Mouse (Mus musculus) heart, postnatal 14 days (tissue): ENCODE measurements around the gene Aldh16a1. TPM values are rescaled to one million over a fixed set of nuclear protein-coding genes. Genes with fewer than 3 reads are reported as not detected.
"Not testable (repeated sequence)": the region's sequence is repeated elsewhere in the genome, so short reads cannot be mapped to it uniquely, and the experiment has no call there.

Experiments used
- DNase-seq, 2 experiments: peaks; one replicate each; pipeline ENCODE4 v3.0.0; 2021 to 2022
- intact Hi-C: fragments of 180-260 bp; cut with DNase I; formaldehyde crosslinking; loops from one replicate; pipeline ENCODE4 v1.15.1; 2025
- total RNA-seq, 2 experiments: library from RNA; stranded (reverse); gene quantifications; 2 replicates each; pipeline ENCODE4 v1.2.3; 2021

Aldh16a1 gene
- total RNA-seq, 2 experiments from 2014 or later, result 20.3 to 27.3 TPM

GRCm38 (mm10) chr7:45160866-45161265, 6.5 kb upstream of the Aldh16a1 start:
- intact Hi-C loops, result loop anchor here (5.0 kb wide), 1 partner anchor 136 kb away; no protein-coding TSS in a partner anchor
- DNase-seq, result no peak

DNA sequence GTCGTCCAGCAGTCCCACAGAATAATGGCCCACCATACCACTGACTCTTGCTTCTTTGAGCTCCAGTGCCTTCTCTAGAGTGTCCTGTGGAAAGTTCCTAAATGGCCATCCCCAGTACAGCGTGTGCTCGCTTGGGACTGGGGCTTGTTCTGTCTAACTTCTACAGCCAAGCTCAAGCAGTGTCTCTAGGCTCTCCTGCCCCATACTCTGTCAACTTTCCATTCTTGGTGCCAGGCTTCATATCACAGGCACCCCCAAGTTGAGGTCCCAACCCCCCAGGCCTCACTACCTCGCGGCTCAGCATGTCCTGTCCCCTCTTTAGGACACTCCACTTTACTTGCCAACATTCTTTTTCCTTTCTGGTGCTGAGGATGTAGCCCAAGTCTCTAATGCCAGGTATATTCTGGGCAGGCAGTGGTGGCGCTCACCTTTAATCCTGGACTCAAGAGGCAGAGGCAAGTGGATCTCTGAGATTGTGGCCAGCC, 6.0 kb upstream of the Aldh16a1 start:
- intact Hi-C loops, result loop anchor here (5.0 kb wide), 1 partner anchor 137 kb away; no protein-coding TSS in a partner anchor
- no peak for DNase-seq

GRCm38 (mm10) chr7:45158991-45159390, 4.6 kb upstream of the Aldh16a1 start:
- intact Hi-C loops, result no loop called here
- no peak for DNase-seq

DNA sequence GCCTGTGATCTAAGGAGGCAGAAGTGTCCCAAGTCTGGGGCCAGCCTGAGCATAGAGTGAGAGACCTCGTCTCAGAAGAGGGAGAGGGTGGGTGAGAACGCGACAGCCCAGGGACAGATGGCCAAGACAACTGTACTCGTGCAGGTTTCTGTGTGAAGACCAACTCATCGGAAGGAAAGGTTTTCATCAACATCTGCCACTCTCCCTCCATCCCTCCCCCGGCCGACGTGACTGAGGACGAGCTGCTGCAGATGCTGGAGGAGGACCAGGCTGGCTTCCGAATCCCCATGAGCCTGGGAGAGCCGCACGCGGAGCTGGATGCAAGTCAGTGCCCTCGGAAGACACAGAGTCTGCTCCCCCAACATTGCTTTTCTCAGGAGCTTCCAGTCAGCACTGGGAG, 3.1 kb upstream of the Aldh16a1 start:
- intact Hi-C loops, result no loop called here
- DNase-seq, result no peak

GRCm38 (mm10) chr7:45156206-45156605, 1.8 kb upstream of the Aldh16a1 start:
- intact Hi-C loops, result no loop called here
- no peak for DNase-seq

- intact Hi-C loops, result no loop called here
Measured at GRCm38 (mm10) chr7:45155590-45155989, 1.2 kb upstream of the Aldh16a1 start.

DNA sequence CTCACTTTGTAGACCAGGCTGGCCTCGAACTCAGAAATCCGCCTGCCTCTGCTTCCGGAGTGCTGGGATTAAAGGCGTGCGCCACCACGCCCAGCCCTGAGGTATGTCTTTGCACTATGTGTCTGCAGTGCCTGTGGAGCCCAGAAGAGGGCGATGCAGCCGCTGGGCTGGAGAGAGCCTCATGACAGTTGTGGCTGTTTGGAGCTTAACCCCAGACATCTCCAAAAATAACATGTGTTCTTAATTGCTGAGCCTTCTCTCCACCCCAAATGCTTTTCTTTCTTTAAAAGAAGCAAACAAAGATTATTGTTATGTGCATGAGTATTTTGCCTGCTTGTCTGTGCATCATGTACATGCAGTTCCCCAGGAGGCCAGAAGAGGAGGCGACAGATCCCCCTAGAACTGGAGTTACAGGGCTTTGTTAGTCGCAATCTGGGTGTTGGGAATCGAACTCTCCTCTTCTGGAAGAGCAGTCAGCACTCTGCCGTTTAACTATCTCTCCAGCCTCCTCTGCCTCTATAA, 670 bp upstream of the Aldh16a1 start:
- intact Hi-C loops, result no loop called here
- peak; percentile 55 to 80 for DNase-seq

More at GRCm38 (mm10) chr7:45155590-45155989, 1.2 kb upstream of the Aldh16a1 start:
- DNase-seq, result no peak

DNA sequence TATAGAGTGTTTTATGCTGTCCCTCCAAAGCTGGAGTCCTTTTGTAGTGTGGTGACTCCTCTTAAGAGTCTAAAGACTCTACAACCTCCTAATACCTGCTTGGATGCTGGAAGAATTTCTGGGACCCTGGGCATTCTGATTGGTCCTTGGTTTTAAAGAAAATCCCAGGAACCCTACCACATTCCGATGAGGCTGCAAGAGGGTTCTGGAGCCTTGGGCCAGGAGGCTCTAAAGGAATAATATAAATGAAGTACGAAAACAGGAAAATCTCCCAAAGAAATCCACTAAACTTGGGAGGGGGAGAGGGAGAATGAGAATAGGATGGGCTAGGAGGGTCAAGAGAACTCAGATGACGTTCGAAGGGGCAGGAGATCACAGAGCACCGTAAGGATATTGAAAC, 798 bp downstream of the Aldh16a1 start:
- DNase-seq, result no peak
- intact Hi-C loops, result no loop called here

GRCm38 (mm10) chr7:45153052-45153451, 1.3 kb downstream of the Aldh16a1 start:
- intact Hi-C loops, DNase-seq: not testable (repeated sequence)

GRCm38 (mm10) chr7:45151303-45151702, 3.1 kb downstream of the Aldh16a1 start:
- DNase-seq, result peak; percentile 46 to 51

DNA sequence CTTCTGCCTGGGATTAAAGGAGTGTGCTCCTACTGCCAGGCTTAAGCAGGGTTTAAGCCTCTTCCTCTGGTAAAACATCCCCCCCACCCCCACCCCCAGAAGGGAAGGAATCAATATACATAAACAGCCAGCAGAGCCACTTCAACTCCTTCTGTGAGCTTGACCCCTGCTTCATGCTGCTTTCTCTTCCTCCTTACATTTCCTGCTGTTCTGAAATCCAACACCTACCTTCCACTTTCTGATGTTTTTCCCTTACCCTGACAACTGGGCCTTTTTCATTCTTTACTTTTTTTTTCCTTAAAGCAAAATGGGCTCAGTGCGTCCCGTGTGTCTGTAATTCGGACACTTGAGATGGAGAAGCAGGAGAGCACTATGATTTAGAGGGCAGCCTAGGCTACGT, 4.1 kb downstream of the Aldh16a1 start:
- intact Hi-C loops, result no loop called here
- DNase-seq, result no peak

More at GRCm38 (mm10) chr7:45151303-45151702, 3.1 kb downstream of the Aldh16a1 start:
- intact Hi-C loops, result no loop called here

- peak; percentile 57 to 66 for DNase-seq
- intact Hi-C loops, result no loop called here
Measured at GRCm38 (mm10) chr7:45149545-45149944, 4.8 kb downstream of the Aldh16a1 start.

DNA sequence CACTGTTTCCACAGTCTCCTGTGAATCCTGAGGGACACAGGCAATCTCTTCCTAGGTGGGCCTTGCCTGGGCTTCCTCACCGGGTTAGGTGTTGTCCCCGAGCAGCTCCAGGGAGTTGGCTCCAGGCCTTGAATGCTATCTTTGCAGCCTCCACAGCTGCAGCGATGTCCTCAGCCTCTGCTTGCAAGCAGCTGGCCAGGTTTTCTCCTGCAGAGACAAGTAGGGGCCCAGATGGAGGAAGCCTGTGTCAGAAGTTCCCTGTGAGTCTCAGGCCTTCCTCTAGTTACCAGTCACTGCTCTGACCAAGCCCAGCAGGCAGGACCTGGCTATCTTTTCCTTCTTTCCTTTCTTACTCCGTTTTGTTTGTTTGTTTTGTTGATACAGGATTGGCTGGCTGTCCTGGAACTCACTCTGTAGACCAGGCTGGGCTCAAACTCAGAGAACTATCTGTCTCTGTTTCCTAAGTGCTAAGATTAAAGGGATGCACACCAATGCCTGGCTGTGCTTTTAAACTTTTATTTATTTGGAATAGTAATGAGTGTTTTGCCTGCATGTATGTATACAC, 5.8 kb downstream of the Aldh16a1 start:
- DNase-seq, result peak; percentile 46 to 51
- intact Hi-C loops, result no loop called here

DNA sequence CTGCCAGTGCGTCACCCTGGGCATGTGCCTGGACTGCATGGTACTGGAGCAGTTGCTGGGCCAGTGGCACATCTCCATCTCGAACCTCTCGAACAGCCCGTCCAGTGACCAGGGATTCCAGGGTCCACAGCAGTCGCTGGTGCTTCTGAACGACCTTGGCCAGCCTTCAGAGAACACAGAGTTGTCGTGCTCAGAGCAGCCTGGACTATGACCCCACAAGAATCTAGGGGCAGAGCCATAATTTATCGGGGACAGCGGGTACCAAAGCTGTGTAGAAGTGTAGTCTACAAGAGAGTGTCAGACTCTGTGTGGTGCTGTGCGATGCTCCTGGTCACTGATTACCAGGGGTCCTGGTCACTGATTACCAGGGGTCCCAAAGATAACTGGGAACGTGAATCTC, 6.5 kb downstream of the Aldh16a1 start:
- no peak for DNase-seq
- intact Hi-C loops, result no loop called here

GRCm38 (mm10) chr7:45147267-45147666, 7.1 kb downstream of the Aldh16a1 start:
- intact Hi-C loops, result no loop called here

DNA sequence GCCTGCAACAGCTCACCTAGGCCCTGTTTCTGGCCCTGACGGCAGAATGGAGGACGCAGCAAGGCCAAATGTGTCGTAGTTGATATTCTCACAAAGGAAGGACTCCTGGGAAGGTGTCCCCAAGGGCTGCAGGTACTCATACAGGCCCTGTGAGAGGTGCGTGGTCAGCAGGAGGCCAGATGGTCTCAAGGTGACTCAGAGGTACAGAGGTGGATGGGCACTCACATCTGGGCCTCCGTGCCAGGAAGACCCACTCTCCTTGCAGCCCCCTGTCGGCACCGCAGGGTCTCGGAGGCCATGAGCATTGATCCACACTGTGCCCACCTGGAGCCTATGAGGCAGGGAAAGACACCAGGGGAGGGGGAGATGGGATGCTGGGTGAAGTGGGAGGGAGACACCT, 8.9 kb downstream of the Aldh16a1 start:
- intact Hi-C loops, result no loop called here
- DNase-seq, result no peak

More at GRCm38 (mm10) chr7:45147267-45147666, 7.1 kb downstream of the Aldh16a1 start:
- no peak for DNase-seq

- DNase-seq, result peak; percentile 35 to 45
- intact Hi-C loops, result no loop called here
Measured at GRCm38 (mm10) chr7:45144368-45145174, 9.8 kb downstream of the Aldh16a1 start.

DNA sequence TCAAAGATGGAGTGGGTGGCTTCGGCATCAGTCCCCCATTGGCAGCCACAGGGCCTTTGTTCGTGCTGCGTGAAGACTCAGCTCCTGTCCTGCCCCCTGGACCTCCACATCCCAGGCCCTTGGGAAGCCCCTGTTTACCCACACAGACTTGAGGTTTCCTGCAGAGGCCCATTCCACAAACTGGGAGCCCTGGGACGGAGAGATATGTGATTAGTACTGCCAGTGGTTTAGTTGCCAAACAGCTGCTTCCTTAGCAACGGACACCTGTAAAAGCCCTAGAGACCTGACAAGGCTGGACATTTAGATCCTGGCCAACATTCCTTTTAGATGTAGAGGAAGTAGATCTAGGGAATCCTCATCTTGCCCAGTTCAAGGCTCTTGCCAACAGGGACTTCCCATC, 12.5 kb downstream of the Aldh16a1 start:
- intact Hi-C loops, result no loop called here
- no peak for DNase-seq

DNA sequence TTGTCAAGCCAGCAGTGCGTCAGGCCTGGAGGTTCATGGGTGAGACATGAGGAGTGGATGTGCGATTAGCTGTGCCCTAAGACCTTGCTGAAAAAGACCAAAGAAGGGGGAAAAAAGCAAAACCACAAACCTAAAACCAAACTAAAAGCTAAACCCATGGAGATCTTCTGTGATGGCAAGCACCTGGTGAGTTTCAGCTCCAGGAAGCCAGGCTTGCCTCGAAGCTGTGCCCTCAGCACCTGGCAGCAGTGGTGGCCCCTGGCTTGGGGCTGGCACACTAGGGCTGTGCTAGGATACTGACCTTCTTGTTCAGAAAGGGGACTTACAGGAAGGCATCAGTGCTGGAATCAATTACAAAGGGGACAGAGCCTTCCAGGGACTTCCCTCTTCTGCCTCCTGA, 13.1 kb downstream of the Aldh16a1 start:
- intact Hi-C loops, result no loop called here
- no peak for DNase-seq

DNA sequence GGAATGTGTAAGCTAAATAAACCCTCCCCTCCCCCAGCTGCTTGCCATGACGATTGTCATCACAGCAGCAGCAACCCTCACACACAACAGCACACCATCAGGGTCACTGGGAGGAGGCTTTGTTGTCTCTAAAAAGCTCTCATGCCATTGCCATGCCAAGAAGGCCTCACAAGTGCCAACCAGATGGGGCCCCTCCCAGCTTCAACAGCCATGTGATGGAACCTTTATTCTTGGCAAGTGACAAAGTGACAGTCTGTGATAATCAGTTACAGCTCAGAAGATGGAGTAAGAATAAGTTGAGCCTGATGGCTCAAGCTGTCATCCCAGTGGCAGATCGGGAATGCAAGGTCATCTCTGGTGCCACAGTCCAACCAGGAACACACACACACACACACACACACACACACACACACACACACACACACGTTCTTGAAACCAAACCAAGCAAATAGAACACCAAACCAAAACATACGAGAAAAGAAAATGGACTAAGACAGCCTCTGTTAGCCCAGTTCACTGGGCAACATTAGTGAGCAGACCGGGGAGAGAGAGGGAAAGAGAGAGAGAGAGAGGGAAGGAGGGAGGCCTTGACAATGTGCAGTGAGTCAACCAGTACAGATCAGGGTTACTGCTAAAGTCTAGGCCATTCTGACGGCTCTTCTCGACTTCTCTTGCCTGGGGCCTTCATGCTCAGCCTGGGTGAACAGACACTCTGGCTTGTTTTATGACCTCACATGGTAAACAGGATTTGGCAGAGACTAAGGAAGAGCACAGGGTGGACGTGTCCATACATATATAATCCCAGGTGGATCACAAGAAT, 14.3 kb downstream of the Aldh16a1 start:
- intact Hi-C loops, result no loop called here
- no peak for DNase-seq

- intact Hi-C loops, result no loop called here
- DNase-seq, result no peak
Measured at GRCm38 (mm10) chr7:45138403-45138802, 16.0 kb downstream of the Aldh16a1 start.
